Mouse (Mus musculus) v-Abl transformed pro-B cells (cell line): ENCODE data around the gene Fbxo17.

ENCODE experiments used
- in situ Hi-C, 2 experiments: fragments of 400-800 bp; cut with MboI; formaldehyde crosslinking; loops; one replicate each; pipeline ENCODE4 v1.15.1; 2025; ENCODE audit not compliant: unreplicated experiment in 2 of 2

Gene Fbxo17

GRCm38 (mm10) chr7:28756079-28756478 lies 39.5 kb downstream of the Fbxo17 start, which contains the start of gene Ccer2:
Gene Ccer2 (plus strand): TSS chr7:28756174.
- in situ Hi-C loops, result loop anchor here in 1 of 2 experiments (25.0 kb wide), 1 partner anchor 556 kb away; the partner anchor contains the start of gene Dpf1

GRCm38 (mm10) chr7:28758623-28759022 lies 42.0 kb downstream of the Fbxo17 start:
- in situ Hi-C loops, result loop anchor here in 1 of 2 experiments (25.0 kb wide), 1 partner anchor 554 kb away; the partner anchor contains the start of gene Dpf1

GRCm38 (mm10) chr7:28761907-28762306 lies 45.3 kb downstream of the Fbxo17 start:
- in situ Hi-C loops, result loop anchor here in 1 of 2 experiments (25.0 kb wide), 1 partner anchor 550 kb away; the partner anchor contains the start of gene Dpf1

- in situ Hi-C loops, result loop anchor here in 1 of 2 experiments (25.0 kb wide), 1 partner anchor 547 kb away; the partner anchor contains the start of gene Dpf1
Observed at GRCm38 (mm10) chr7:28765211-28765610, 48.6 kb downstream of the Fbxo17 start.

- in situ Hi-C loops, result loop anchor here in 1 of 2 experiments (25.0 kb wide), 1 partner anchor 546 kb away; the partner anchor contains the start of gene Dpf1
Observed at GRCm38 (mm10) chr7:28766173-28766879, 49.7 kb downstream of the Fbxo17 start, which contains the start of gene Sirt2. Gene Sirt2 (plus strand): TSS chr7:28766735.

GRCm38 (mm10) chr7:28766910-28767309 lies 50.3 kb downstream of the Fbxo17 start:
- in situ Hi-C loops, result loop anchor here in 1 of 2 experiments (25.0 kb wide), 1 partner anchor 545 kb away; the partner anchor contains the start of gene Dpf1

- in situ Hi-C loops, result loop anchor here in 1 of 2 experiments (25.0 kb wide), 1 partner anchor 545 kb away; the partner anchor contains the start of gene Dpf1
Observed at GRCm38 (mm10) chr7:28767462-28767965, 50.9 kb downstream of the Fbxo17 start, which contains the start of gene Nfkbib. Gene Nfkbib (minus strand): TSS chr7:28767512.

- in situ Hi-C loops, result loop anchor here in 1 of 2 experiments (25.0 kb wide), 1 partner anchor 543 kb away; the partner anchor contains the start of gene Dpf1
Observed at GRCm38 (mm10) chr7:28769414-28769958, 52.9 kb downstream of the Fbxo17 start.

- in situ Hi-C loops, result loop anchor here in 1 of 2 experiments (25.0 kb wide), 1 partner anchor 542 kb away; the partner anchor contains the start of gene Dpf1
Observed at GRCm38 (mm10) chr7:28770309-28770708, 53.7 kb downstream of the Fbxo17 start.

- in situ Hi-C loops, result loop anchor here in 1 of 2 experiments (25.0 kb wide), 1 partner anchor 540 kb away; the partner anchor contains the start of gene Dpf1
Observed at GRCm38 (mm10) chr7:28771867-28772266, 55.3 kb downstream of the Fbxo17 start.

GRCm38 (mm10) chr7:28773163-28773562 lies 56.6 kb downstream of the Fbxo17 start:
- in situ Hi-C loops, result loop anchor here in 1 of 2 experiments (25.0 kb wide), 1 partner anchor 539 kb away; the partner anchor contains the start of gene Dpf1

GRCm38 (mm10) chr7:28774164-28774563 lies 57.6 kb downstream of the Fbxo17 start:
- in situ Hi-C loops, result loop anchor here in 1 of 2 experiments (25.0 kb wide), 1 partner anchor 538 kb away; the partner anchor contains the start of gene Dpf1

GRCm38 (mm10) chr7:28775129-28775528 lies 58.5 kb downstream of the Fbxo17 start:
- in situ Hi-C loops, result no loop called here

- in situ Hi-C loops, result no loop called here
Observed at GRCm38 (mm10) chr7:28778825-28779224, 62.2 kb downstream of the Fbxo17 start.

GRCm38 (mm10) chr7:28780067-28780658 lies 63.6 kb downstream of the Fbxo17 start:
- in situ Hi-C loops, result loop anchor here in 1 of 2 experiments (10.0 kb wide), 1 partner anchor 255 kb away; no protein-coding TSS in a partner anchor

- in situ Hi-C loops, result loop anchor here in 1 of 2 experiments (10.0 kb wide), 1 partner anchor 254 kb away; no protein-coding TSS in a partner anchor
Observed at GRCm38 (mm10) chr7:28780857-28781256, 64.3 kb downstream of the Fbxo17 start.

- in situ Hi-C loops, result loop anchor here in 1 of 2 experiments (10.0 kb wide), 1 partner anchor 254 kb away; no protein-coding TSS in a partner anchor
Observed at GRCm38 (mm10) chr7:28781261-28781663, 64.7 kb downstream of the Fbxo17 start.

GRCm38 (mm10) chr7:28785161-28785560 lies 68.6 kb downstream of the Fbxo17 start:
- in situ Hi-C loops, result loop anchor here (5.0 to 10.0 kb wide), 2 partner anchors 250 to 257 kb away; no protein-coding TSS in a partner anchor
